Mouse (Mus musculus) heart, postnatal 4 days (tissue): ENCODE measurements around the gene Hc. TPM values are rescaled to one million over a fixed set of nuclear protein-coding genes. Genes with fewer than 3 reads are reported as not detected.
A peak's percentile ranks its signal among the peaks of the same experiment; 100 is the strongest.

Experiments used
- DNase-seq: peaks from one replicate; pipeline ENCODE4 v3.0.0; 2021
- total RNA-seq, 2 experiments: library from RNA; stranded (reverse); gene quantifications; 2 replicates each; pipeline ENCODE4 v1.2.3; 2021

Hc gene
- total RNA-seq, result under 1 TPM in 1 of 2 experiments, not detected in 1; 0.07 TPM

GRCm38 (mm10) chr2:35061338-35061737, at the start of gene Hc:
Gene Hc (minus strand): TSS chr2:35061438.
- DNase-seq, result no peak

GRCm38 (mm10) chr2:35110521-35110920, 49.3 kb upstream of the Hc start:
- no peak for DNase-seq

GRCm38 (mm10) chr2:35109924-35110304, 48.7 kb upstream of the Hc start:
- no peak for DNase-seq

GRCm38 (mm10) chr2:35109141-35109923, 48.1 kb upstream of the Hc start, which contains the start of gene Cntrl:
Gene Cntrl (plus strand): TSS chr2:35109492.
- DNase-seq, result peak; percentile 96

- peak; percentile 43 for DNase-seq
Measured at GRCm38 (mm10) chr2:35108712-35109111, 47.5 kb upstream of the Hc start.

- DNase-seq, result peak; percentile 37
Measured at GRCm38 (mm10) chr2:35107984-35108635, 46.9 kb upstream of the Hc start.

- no peak for DNase-seq
Measured at GRCm38 (mm10) chr2:35104843-35105242, 43.6 kb upstream of the Hc start.

- no peak for DNase-seq
Measured at GRCm38 (mm10) chr2:35103558-35103957, 42.3 kb upstream of the Hc start.

- DNase-seq, result no peak
Measured at GRCm38 (mm10) chr2:35102777-35103176, 41.5 kb upstream of the Hc start.

GRCm38 (mm10) chr2:35101443-35101842, 40.2 kb upstream of the Hc start, which contains the start of gene AI182371:
Gene AI182371 (minus strand): TSS chr2:35101543.
- no peak for DNase-seq

GRCm38 (mm10) chr2:35100529-35100928, 39.3 kb upstream of the Hc start:
- DNase-seq, result no peak

GRCm38 (mm10) chr2:35087418-35087817, 26.2 kb upstream of the Hc start:
- no peak for DNase-seq

GRCm38 (mm10) chr2:35079166-35079565, 17.9 kb upstream of the Hc start:
- DNase-seq, result no peak

- DNase-seq, result no peak
Measured at GRCm38 (mm10) chr2:35074328-35074727, 13.1 kb upstream of the Hc start.

GRCm38 (mm10) chr2:35072547-35072946, 11.3 kb upstream of the Hc start:
- no peak for DNase-seq

GRCm38 (mm10) chr2:35070275-35070674, 9.0 kb upstream of the Hc start:
- DNase-seq, result no peak

GRCm38 (mm10) chr2:35069124-35069523, 7.9 kb upstream of the Hc start:
- DNase-seq, result no peak

GRCm38 (mm10) chr2:35067117-35067516, 5.9 kb upstream of the Hc start:
- no peak for DNase-seq

- no peak for DNase-seq
Measured at GRCm38 (mm10) chr2:35066525-35067082, 5.4 kb upstream of the Hc start.

- no peak for DNase-seq
Measured at GRCm38 (mm10) chr2:35063333-35064030, 2.2 kb upstream of the Hc start.

- no peak for DNase-seq
Measured at GRCm38 (mm10) chr2:35060897-35061296, 341 bp downstream of the Hc start.

GRCm38 (mm10) chr2:35060256-35060655, 982 bp downstream of the Hc start:
- no peak for DNase-seq

GRCm38 (mm10) chr2:35058325-35058724, 2.9 kb downstream of the Hc start:
- no peak for DNase-seq
